Mouse (Mus musculus) bone marrow, adult 2 months (tissue): ENCODE results near the gene Erc2.

Experiments used
- CTCF ChIP-seq: fragments of 200-500 bp; IDR thresholded peaks from 2 replicates; pipeline ENCODE4 v1.5.1; 2011; ENCODE audit warnings: low read length, control low read depth; ENCODE audit not compliant: control insufficient read depth, insufficient read depth
- POLR2A ChIP-seq: fragments of 200-500 bp; IDR thresholded peaks from 2 replicates; pipeline ENCODE4 v1.6.1; 2011; ENCODE audit warnings: low read depth, mild to moderate bottlenecking, control low read depth, low read length, borderline replicate concordance; ENCODE audit not compliant: control insufficient read depth

DNA sequence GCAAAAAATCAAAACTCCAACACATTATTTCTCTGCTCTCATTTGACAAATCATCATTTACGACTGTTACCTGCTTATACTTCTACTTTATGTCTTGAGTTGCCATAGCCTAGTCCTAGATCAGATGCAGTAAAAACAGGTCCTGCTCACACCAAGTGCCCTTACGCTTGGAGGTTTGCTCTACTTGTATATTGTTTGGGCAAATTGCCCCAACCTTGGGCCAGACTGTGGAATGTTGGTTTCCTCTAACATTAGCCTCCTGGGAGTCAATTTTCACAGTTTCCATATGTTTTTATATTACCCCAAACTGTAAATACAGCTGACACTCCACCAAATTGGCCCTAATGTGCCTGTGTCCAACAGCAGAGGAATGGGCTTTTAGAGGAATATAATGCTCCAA is 447.6 kb downstream of the Erc2 start:
- no peak for TF ChIP-seq CTCF
- no peak for TF ChIP-seq POLR2A
